Mouse (Mus musculus): ENCODE data around the gene Hsp90ab1.

GRCm38 (mm10) chr17:45549617-45550181, 23.4 kb downstream of the Hsp90ab1 start, which contains the start of gene Tmem151b:
- TF ChIP-seq CTCF (conservative IDR thresholded peaks at IDR 0.05; ENCODE audit: low read length): no peak
- TF ChIP-seq POU5F1 (IDR thresholded peaks at IDR 0.05; ENCODE audit: borderline replicate concordance, low read length): no peak
